Comparison of ENCODE assay signal across 13 mouse cellular contexts in genomic region chr4:114468095-114468429, GRCm38 (mm10).
A peak's percentile ranks its signal among the peaks of the same experiment; 100 is the strongest.
DNase-seq lines count a peak whose midpoint lies in the region; ATAC-seq lines count a peak whose summit lies in the region.
"Had no signal": no experiment of that assay in that cellular context is flagged by ENCODE, and none has a peak within 500 bp of the region (broad histone marks: within the 10 kb centered on the region; RNA-seq: fewer than 3 reads in every experiment).

No protein-coding gene starts in this region.

- no peak overlapping the region for H3K4me3 ChIP-seq in forebrain, embryonic 13.5 days
- no peak overlapping the region for H3K4me3 ChIP-seq in forebrain, embryonic 10.5 days
- H3K4me3 ChIP-seq in heart, embryonic 15.5 days, result no peak overlapping the region
- H3K4me3 ChIP-seq in lung, embryonic 15.5 days, result no peak overlapping the region
- H3K4me3 ChIP-seq in intestine, embryonic 15.5 days (replicated peaks), result no peak overlapping the region

- H3K9ac ChIP-seq in forebrain, embryonic 13.5 days, result no peak overlapping the region
- H3K9ac ChIP-seq in heart, embryonic 15.5 days, result no peak overlapping the region
- H3K9ac ChIP-seq in lung, embryonic 15.5 days, result no peak overlapping the region
- H3K9ac ChIP-seq in intestine, embryonic 15.5 days, result no peak overlapping the region

- H3K36me3 ChIP-seq in forebrain, embryonic 13.5 days (ENCODE audit: poor library complexity, severe bottlenecking), result no peaks in the 10 kb centered on the region
- no peaks in the 10 kb centered on the region for H3K36me3 ChIP-seq in forebrain, embryonic 10.5 days (replicated peaks)
- no peaks in the 10 kb centered on the region for H3K36me3 ChIP-seq in heart, embryonic 15.5 days
- H3K36me3 ChIP-seq in lung, embryonic 15.5 days, result no peaks in the 10 kb centered on the region
- no peaks in the 10 kb centered on the region for H3K36me3 ChIP-seq in intestine, embryonic 15.5 days

- H3K27me3 ChIP-seq in forebrain, embryonic 13.5 days, result no peaks in the 10 kb centered on the region
- H3K27me3 ChIP-seq in forebrain, embryonic 10.5 days (ENCODE audit: poor library complexity, severe bottlenecking), result no peaks in the 10 kb centered on the region; the same call in 1 of the 2 replicates
- peaks cover 28% of the 10 kb centered on the region for H3K27me3 ChIP-seq in heart, embryonic 15.5 days
- no peaks in the 10 kb centered on the region for H3K27me3 ChIP-seq in lung, embryonic 15.5 days
- H3K27me3 ChIP-seq in intestine, embryonic 15.5 days (replicated peaks), result peaks cover 3% of the 10 kb centered on the region; the same call in 1 of the 2 replicates

- no peaks in the 10 kb centered on the region for H3K9me3 ChIP-seq in forebrain, embryonic 13.5 days (replicated peaks)
- no peaks in the 10 kb centered on the region for H3K9me3 ChIP-seq in forebrain, embryonic 10.5 days
- H3K9me3 ChIP-seq in heart, embryonic 15.5 days (replicated peaks), result no peaks in the 10 kb centered on the region
- H3K9me3 ChIP-seq in lung, embryonic 15.5 days, result no peaks in the 10 kb centered on the region
- no peaks in the 10 kb centered on the region for H3K9me3 ChIP-seq in intestine, embryonic 15.5 days

- WGBS in forebrain, embryonic 13.5 days, result 62% methylated on average over 7 of the region's 7 CpGs
- 78% methylated on average over 7 of the region's 7 CpGs for WGBS in forebrain, embryonic 10.5 days
- WGBS in heart, embryonic 15.5 days, result 14% methylated on average over 7 of the region's 7 CpGs
- 11% methylated on average over 7 of the region's 7 CpGs for WGBS in lung, embryonic 15.5 days
- 29% methylated on average over 7 of the region's 7 CpGs for WGBS in intestine, embryonic 15.5 days

- intact Hi-C loops in heart, postnatal 10 days (cut with DNase I), result no loop called here

- H3K4me1 ChIP-seq in forebrain, embryonic 13.5 days, result peaks cover 6% of the 10 kb centered on the region
- H3K4me1 ChIP-seq in forebrain, embryonic 10.5 days, result peaks cover 22% of the 10 kb centered on the region
- peaks cover 40% of the 10 kb centered on the region for H3K4me1 ChIP-seq in heart, embryonic 15.5 days (replicated peaks)
- H3K4me1 ChIP-seq in lung, embryonic 15.5 days, result peaks cover 33% of the 10 kb centered on the region
- H3K4me1 ChIP-seq in intestine, embryonic 15.5 days (replicated peaks), result peaks cover 5% of the 10 kb centered on the region

- H3K4me2 ChIP-seq in forebrain, embryonic 13.5 days, result no peak overlapping the region
- H3K4me2 ChIP-seq in heart, embryonic 15.5 days, result peak overlapping the region; percentile 1; the same call in 1 of the 2 replicates
- H3K4me2 ChIP-seq in lung, embryonic 15.5 days, result no peak overlapping the region; the same call in 1 of the 2 replicates
- H3K4me2 ChIP-seq in intestine, embryonic 15.5 days (replicated peaks), result no peak overlapping the region

- 0 out of 2 replicates have a peak, but pooled peaks have one; percentile 48 for ATAC-seq in forebrain, embryonic 13.5 days
- ATAC-seq in heart, embryonic 15.5 days (replicated peaks; ENCODE audit: insufficient number of reproducible peaks, insufficient read depth, low FRiP score, low read depth), result no peak
- peak; percentile 33; the same call in 1 of the 2 replicates for ATAC-seq in lung, embryonic 15.5 days (ENCODE audit: borderline replicate concordance, extremely low read depth, low FRiP score, low TSS enrichment)
- peak; percentile 46 for ATAC-seq in intestine, embryonic 15.5 days

- no peak overlapping the region for H3K27ac ChIP-seq in forebrain, embryonic 13.5 days
- no peak overlapping the region for H3K27ac ChIP-seq in forebrain, embryonic 10.5 days
- H3K27ac ChIP-seq in heart, embryonic 15.5 days, result peak overlapping the region; percentile 25; the same call in 1 of the 2 replicates
- no peak overlapping the region for H3K27ac ChIP-seq in lung, embryonic 15.5 days
- no peak overlapping the region for H3K27ac ChIP-seq in intestine, embryonic 15.5 days

- DNase-seq in forebrain, embryonic 10.5 days (ENCODE audit: extremely low spot score, low spot score), result no peak
- no peak for DNase-seq in heart, postnatal 10 days
- DNase-seq in lung, postnatal 36 days, result no peak
- no peak for DNase-seq in testis, postnatal 14 days (ENCODE audit: low spot score)
- DNase-seq: cerebellum, adult 9-11 months; kidney, adult 18-20 months; liver; lung, adult 2 months; thymus, postnatal 4 days had no signal
